Mouse (Mus musculus) pancreas, adult 10 weeks (tissue): ENCODE results near the gene Mif4gd. TPM values are rescaled to one million over a fixed set of nuclear protein-coding genes. Genes with fewer than 3 reads are reported as not detected.

Experiments used
- polyA plus RNA-seq: library from polyadenylated mRNA; stranded (reverse); fragments of 350-450 nt; fragmentation: Illumina TruSeq; extraction: RNeasy Lipid Tissue Mini Kit (QIAGEN cat#74804); gene quantifications from one replicate; pipeline ENCODE4 v1.2.3, GENCODE M21; 2015; ENCODE audit warnings: low read depth, low replicate concordance; ENCODE audit not compliant: insufficient read depth

Mif4gd gene
- polyA plus RNA-seq: 27.7 TPM

DNA sequence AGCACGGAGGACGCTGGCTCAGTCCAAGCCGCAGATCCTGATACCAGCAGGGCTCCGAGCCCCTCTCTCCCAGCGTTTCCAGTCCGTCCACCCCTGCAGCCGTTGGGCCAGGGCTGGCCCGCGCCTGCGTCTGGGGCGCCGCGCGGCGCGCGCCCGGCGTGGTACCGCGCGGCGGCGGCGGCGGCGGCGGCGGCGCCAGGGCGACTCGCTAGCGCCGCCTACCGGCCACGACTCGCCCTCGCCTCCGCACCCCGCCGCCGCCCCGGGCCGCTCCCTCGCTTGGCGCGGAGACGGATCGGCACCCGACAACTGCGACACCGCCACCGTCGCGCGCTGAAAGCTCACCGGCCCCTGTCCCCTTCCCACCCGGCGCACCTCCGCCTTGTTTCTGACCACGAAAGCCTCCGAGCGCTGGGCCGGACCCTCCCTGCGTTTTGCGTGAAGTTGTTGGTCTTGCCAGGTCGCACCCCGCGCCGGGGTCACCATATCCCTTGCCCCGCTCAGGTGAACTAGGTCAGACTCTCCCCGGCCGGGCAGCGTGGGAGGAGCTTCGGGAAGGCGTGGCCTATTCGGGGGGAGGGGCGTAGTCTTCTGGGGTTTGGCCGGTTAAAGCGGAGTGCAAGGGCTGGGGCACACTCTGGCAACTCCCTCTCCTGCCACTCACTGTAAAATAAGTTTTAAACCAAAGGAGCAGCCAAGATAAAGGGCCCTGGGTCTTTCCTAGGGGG lies at the start of gene Mif4gd:
Gene Mif4gd (minus strand): TSS at position 560 of the 728 bp plus-strand sequence.

DNA sequence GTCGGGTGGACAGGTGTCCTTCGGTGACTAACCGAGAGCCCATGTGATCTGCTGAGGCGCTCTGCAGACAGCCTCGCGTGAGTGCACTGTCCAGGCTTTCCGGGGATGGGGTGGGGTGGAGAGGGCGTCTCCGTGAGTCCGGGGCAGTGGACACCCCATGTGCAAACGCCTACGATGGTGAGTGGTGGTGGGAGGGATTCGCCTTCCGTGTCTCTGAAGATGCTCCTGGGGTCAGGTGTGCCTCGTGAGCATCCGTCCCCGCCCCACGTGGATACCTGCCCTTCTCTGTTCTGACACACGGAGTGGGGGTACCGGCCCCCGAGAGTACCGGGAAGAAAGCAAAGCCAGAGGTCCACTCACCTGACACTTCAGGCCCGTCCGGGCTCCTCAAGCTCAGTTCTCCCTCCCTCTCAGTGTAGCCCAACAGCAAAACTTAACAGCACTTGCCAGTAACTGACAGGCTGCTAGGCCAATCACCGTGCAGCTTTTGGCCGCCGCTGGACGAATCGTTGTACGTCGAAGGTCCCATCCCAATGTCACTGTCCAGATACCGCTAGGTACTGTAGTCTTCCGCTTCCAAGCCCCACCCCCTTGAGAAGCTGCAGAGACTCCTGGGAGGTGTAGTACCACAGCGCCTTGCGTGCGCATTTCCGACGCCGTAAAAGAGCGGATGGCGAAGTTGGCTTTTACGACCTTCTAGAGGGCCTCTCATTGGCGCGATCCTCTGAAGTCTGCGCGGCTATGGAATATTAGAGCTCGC lies 15.1 kb upstream of the Mif4gd start, which contains the start of gene Slc25a19:
Gene Slc25a19 (minus strand): TSS at position 591 of the 760 bp plus-strand sequence.

DNA sequence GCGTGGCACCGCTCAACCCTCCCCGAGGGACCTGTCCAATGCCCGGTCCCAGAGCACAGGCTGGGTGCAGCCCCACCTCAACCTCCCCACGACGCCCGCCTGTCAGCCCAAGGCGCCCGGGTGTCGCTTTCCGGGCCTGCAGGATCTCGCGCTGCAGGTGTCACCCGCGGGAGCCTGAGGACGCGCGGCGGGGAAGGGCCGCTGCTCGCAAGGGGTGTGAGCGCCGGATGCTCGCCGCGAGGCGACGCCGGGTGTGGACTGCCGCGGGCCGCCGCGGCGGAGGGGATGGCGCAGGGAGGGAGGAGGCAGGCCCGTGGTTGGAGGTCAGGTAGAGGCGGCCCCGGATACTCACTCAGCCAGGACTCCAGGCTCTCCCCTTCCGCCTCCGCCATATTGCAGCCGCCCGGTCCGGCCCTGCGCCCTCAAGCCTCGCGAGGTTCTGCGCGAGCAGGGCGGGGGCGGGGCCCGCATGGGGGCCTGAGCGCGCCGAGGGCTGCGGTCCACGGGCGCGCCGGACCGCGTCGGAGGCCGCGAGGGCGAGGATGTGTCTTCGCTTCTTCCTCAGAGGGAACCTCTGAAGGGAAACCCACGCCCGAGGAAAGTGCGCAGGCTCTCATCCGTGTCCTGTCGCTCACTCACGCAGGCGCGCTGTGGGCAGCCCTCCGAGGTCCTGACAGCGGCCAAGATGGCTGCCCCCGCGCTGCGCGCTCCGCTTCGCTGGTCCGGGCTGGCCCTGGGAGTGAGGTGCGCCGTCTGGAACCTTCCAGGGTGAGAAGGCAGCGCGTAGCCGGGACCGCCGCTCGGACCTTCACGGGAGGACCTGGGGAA lies 9.1 kb downstream of the Mif4gd start, which contains the start of the genes Mrps7 and Gga3:
Gene Mrps7 (plus strand): TSS at position 450 of the 828 bp plus-strand sequence.
Gene Gga3 (minus strand): TSS at position 576 of the 828 bp plus-strand sequence.

GRCm38 (mm10) chr11:115564064-115564809 lies 48.5 kb downstream of the Mif4gd start, which contains the start of gene Nup85:
Nup85 (plus strand) TSS chr11:115564434.

Other genes with a start within 250 kb of the Mif4gd start
- gene Hid1, start 245.2 kb downstream of the Mif4gd start, polyA plus RNA-seq: 44.2 TPM
- 2.5 TPM for gene Cdr2l, start 231.1 kb downstream of the Mif4gd start, polyA plus RNA-seq
- gene Mrpl58, start 209.2 kb downstream of the Mif4gd start, polyA plus RNA-seq: 26.4 TPM
- 161 TPM for gene Atp5h, start 193.0 kb downstream of the Mif4gd start, polyA plus RNA-seq
- gene Kctd2, start 192.8 kb downstream of the Mif4gd start, polyA plus RNA-seq: 19.3 TPM
- not detected for gene Trim80, start 172.4 kb downstream of the Mif4gd start, polyA plus RNA-seq
- 2.6 TPM for gene Slc16a5, start 150.5 kb downstream of the Mif4gd start, polyA plus RNA-seq
- 1.3 TPM for gene Armc7, start 137.3 kb downstream of the Mif4gd start, polyA plus RNA-seq
- 14.2 TPM for gene Nt5c, start 121.1 kb downstream of the Mif4gd start, polyA plus RNA-seq
- gene Jpt1, start 98.6 kb downstream of the Mif4gd start, polyA plus RNA-seq: 22.4 TPM
- gene Sumo2, start 76.7 kb downstream of the Mif4gd start, polyA plus RNA-seq: 54.9 TPM
- 28.3 TPM for gene Nup85, start 48.5 kb downstream of the Mif4gd start, polyA plus RNA-seq
- 16.0 TPM for gene Mrps7, start 9.0 kb downstream of the Mif4gd start, polyA plus RNA-seq
- 10.9 TPM for gene Gga3, start 8.9 kb downstream of the Mif4gd start, polyA plus RNA-seq
- gene Slc25a19, start 15.3 kb upstream of the Mif4gd start, polyA plus RNA-seq: 8.3 TPM
- gene Grb2, start 95.6 kb upstream of the Mif4gd start, polyA plus RNA-seq: 10.1 TPM
- 5.9 TPM for gene Tmem94, start 152.5 kb upstream of the Mif4gd start, polyA plus RNA-seq
- gene Caskin2, start 200.7 kb upstream of the Mif4gd start, polyA plus RNA-seq: 13.3 TPM
- 11.0 TPM for gene Tsen54, start 201.8 kb upstream of the Mif4gd start, polyA plus RNA-seq
- gene Llgl2, start 211.1 kb upstream of the Mif4gd start, polyA plus RNA-seq: 66.6 TPM
- 20.8 TPM for gene Myo15b, start 245.4 kb upstream of the Mif4gd start, polyA plus RNA-seq